Mouse (Mus musculus) spleen, postnatal 10 days (tissue): ENCODE measurements around the gene Gm10203.

Experiments
- DNase-seq, 2 experiments: peaks; one replicate each; pipeline ENCODE4 v3.0.0; 2021 to 2022; ENCODE audit warnings: low spot score in 2 of 2

The Gm10203 gene

DNA sequence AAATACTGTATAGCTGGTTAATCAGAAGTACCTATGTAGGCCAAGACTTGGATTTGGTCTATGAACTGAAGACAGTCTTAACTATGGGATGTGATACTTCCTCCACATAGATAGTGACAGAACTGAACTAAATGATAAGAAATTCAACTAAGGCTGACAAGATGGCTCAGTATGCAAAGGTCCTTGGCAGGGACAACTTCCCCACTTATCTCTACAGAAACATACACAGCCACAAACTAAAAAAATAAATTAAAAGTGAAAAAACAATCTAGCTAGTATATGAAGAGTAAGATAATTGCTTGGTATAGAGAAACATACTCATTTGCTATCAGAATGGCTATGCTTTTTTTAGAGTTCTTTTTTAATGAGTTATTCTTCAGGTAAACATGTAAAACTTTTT lies 49.1 kb downstream of the Gm10203 start:
- no peak for DNase-seq
